Mouse (Mus musculus): ENCODE results near the gene Ppt2.

DNA sequence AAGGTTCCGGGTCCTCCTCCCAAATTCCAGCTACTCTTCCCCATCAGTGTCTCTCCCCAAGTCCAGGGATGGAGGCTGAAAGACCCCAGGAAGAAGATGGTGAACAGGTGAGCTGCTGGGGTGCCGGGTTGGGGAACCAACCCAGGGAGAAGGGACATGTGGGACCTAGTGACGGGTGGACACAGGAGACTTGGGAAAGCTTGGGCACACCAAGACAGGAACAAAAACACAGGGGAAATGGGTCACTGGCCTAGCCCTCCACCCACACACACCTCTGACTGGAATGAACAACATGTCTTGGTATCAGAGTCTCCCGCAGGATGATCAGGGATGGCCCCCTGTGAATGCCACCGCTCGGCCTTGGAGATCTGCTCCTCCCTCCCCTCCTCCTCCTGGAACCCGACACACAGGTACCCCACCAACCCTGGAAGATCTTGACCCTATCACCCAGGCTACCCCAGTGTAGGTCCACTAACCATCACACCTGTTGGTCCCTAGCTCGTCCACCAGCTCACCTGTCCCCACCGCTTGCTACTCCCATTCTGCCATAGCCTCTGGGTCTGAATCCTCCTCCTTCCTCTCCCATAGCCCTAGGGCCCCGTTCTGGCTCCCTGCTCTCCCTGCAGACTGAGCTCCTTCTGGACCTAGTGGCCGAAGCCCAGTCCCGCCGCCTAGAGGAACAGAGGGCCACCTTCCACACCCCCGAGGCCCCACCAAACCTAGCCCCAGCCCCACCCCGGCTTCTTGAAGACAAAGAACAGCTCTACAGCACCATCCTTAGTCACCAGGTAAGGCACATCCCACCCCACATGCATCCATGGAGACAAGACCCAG, 37.9 kb downstream of the Ppt2 start:
- no peak for TF ChIP-seq CTCF (IDR thresholded peaks at IDR 0.05; ENCODE audit: control insufficient read depth, insufficient read depth, low read length)
- TF ChIP-seq POLR2A (IDR thresholded peaks at IDR 0.05; ENCODE audit: borderline replicate concordance, control insufficient read depth, low read depth, low read length): 0 out of 2 replicates have a peak, but pooled peaks have one; percentile 8

All from bone marrow, adult 2 months (tissue).